Mouse (Mus musculus): ENCODE measurements at regions not wholly inside any gene's neighbourhood (a gene's known extent, or its start where the extent isn't known, plus 50 kb on each side); places are given as distances from the start of the nearest gene placed in this dataset.

DNA sequence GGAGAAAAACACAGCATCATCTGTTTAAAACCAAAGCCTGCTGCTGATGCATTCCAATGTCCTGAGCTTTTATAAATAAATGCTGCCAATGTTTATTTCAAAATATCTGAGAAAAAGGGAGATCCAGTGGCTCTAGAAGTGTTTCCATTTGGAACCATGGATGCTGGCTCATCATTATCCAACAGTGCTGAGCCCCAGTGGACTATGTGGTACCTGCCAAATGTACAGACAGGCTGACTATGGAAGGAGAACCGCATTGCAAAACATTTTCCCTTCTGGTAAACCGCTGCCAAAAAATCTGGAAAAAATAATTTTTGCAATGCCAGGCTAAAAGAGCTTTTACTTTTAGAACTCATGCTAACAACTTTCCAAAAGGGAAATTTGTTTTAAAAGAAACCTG lies 696.6 kb upstream of the Tbl1xr1 start:
- ATAC-seq (replicated peaks; ENCODE audit: low read depth, poor library complexity, severe bottlenecking): no peak

- ATAC-seq (replicated peaks; ENCODE audit: low read depth, poor library complexity, severe bottlenecking): no peak
Observed at GRCm38 (mm10) chr3:21381072-21381471, 695.4 kb upstream of the Tbl1xr1 start.

- no peak for ATAC-seq (replicated peaks; ENCODE audit: low read depth, poor library complexity, severe bottlenecking)
Observed at GRCm38 (mm10) chr3:21403551-21403950, 672.9 kb upstream of the Tbl1xr1 start.

DNA sequence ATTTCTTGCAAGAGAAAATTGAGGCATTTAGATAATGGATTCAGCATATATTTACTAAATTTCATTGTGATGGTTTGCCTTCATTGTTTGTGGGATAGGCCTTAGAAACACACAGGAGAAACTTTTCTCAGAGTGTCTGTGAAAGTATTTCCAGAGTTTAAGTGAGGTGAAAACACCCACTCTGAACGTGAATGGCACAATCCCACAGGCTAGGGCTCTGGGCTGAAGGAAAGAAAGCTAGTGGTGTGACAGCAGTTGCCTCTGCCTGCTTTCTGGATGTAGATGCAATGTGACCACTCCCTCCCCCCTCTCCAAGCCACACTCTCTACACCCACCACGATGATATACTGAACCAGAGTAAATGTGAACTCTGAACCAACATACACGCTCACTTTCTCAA lies 672.4 kb upstream of the Tbl1xr1 start:
- ATAC-seq (replicated peaks; ENCODE audit: low read depth, poor library complexity, severe bottlenecking): no peak

DNA sequence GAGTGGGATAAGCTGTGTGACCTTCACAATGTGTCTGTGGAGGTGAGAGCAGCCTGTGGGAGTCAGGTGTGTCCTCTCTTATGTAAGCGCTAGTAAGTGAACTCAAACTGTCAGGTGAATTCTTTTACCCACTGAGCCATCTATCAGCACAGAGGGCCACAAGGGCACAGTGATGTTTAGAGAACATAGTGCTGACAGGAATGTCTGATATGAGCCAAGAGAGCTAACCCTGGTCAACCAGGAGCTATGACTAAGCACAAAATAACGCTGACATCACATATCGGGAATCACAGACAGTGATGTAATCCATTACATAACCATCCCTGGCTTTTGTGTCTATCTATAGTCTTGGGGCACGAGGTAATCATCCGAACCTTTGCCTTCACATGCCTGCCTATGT lies 669.4 kb upstream of the Tbl1xr1 start:
- ATAC-seq (replicated peaks; ENCODE audit: low read depth, poor library complexity, severe bottlenecking): no peak

GRCm38 (mm10) chr3:21412010-21412409 lies 664.4 kb upstream of the Tbl1xr1 start:
- no peak for ATAC-seq (replicated peaks; ENCODE audit: low read depth, poor library complexity, severe bottlenecking)

GRCm38 (mm10) chr3:21423139-21423538 lies 653.3 kb upstream of the Tbl1xr1 start:
- ATAC-seq (replicated peaks; ENCODE audit: low read depth, poor library complexity, severe bottlenecking): no peak

DNA sequence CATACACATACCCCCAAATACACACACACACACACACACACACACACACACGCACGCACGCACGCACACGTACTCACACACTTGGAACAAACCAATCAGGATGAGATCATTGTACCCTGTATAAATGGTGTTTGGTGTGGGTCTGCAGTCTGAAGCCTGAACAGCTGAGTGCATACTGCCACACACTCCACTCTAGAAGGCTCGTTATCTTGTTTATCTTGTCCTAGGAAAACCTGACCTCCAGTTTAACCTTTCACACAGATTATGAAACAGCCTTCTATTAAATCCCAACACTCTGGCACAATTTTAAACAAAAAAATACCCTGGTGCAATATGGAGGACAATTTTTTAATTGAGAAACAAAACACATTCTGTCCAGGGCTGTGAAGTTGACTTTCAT lies 649.9 kb upstream of the Tbl1xr1 start:
- ATAC-seq (replicated peaks; ENCODE audit: low read depth, poor library complexity, severe bottlenecking): no peak

- ATAC-seq (replicated peaks; ENCODE audit: low read depth, poor library complexity, severe bottlenecking): no peak
Observed at GRCm38 (mm10) chr3:21427408-21428031, 648.9 kb upstream of the Tbl1xr1 start.

DNA sequence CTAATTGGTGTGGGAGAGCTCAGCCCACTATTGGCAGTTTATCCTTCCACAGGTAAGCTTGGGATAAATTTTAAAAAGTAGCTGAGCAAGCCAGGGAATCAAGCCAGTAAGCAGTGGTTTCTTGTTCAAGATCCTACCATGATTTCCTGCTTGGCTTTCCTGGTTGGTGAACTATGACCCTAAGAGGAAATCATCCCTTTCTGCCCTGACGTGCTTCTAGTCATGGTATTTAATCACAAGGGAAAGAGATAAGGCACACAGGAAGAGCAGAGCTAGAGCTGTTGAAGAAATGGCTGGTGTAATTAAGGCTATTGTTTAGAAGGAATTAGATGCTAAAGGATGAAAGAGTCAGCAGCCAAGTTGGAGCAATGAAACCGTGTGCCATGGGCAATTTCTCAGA lies 648.3 kb upstream of the Tbl1xr1 start:
- ATAC-seq (replicated peaks; ENCODE audit: low read depth, poor library complexity, severe bottlenecking): no peak

- no peak for ATAC-seq (replicated peaks; ENCODE audit: low read depth, poor library complexity, severe bottlenecking)
Observed at GRCm38 (mm10) chr3:21464245-21464644, 612.2 kb upstream of the Tbl1xr1 start.

DNA sequence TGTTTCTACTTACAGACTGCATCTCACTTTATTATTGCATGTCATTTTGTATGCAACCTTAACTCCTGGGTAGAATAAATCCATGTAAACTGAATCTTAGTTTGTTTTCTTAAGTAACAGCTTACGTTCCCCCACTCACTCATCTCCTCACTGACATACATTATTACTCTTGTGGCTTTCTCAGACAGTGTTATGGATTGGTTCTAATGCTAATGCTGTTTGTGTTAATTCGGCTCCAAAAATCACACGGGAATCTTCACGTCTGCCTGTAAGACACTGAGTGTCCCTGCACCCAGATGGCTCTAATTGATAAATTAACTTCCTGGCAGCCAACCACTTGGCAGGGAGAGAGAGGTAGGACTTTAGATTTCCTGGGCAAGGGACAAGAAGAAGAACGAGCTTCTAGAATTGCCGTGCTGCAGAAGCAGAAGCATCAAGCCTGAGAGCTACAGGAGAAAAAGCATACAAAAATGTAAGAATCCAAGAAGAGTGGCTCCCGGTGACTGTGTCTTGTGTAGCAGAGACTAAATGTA lies 610.3 kb upstream of the Tbl1xr1 start:
- ATAC-seq (replicated peaks; ENCODE audit: low read depth, poor library complexity, severe bottlenecking): no peak

GRCm38 (mm10) chr3:21477366-21477765 lies 599.1 kb upstream of the Tbl1xr1 start:
- ATAC-seq (replicated peaks; ENCODE audit: low read depth, poor library complexity, severe bottlenecking): no peak

GRCm38 (mm10) chr3:21479021-21479795 lies 597.2 kb upstream of the Tbl1xr1 start:
- ATAC-seq (replicated peaks; ENCODE audit: low read depth, poor library complexity, severe bottlenecking): no peak

- no peak for ATAC-seq (replicated peaks; ENCODE audit: low read depth, poor library complexity, severe bottlenecking)
Observed at GRCm38 (mm10) chr3:21479846-21480245, 596.6 kb upstream of the Tbl1xr1 start.

- ATAC-seq (replicated peaks; ENCODE audit: low read depth, poor library complexity, severe bottlenecking): 0 out of 2 replicates have a peak, but pooled peaks have one; percentile 8
Observed at GRCm38 (mm10) chr3:21484052-21484451, 592.4 kb upstream of the Tbl1xr1 start.

DNA sequence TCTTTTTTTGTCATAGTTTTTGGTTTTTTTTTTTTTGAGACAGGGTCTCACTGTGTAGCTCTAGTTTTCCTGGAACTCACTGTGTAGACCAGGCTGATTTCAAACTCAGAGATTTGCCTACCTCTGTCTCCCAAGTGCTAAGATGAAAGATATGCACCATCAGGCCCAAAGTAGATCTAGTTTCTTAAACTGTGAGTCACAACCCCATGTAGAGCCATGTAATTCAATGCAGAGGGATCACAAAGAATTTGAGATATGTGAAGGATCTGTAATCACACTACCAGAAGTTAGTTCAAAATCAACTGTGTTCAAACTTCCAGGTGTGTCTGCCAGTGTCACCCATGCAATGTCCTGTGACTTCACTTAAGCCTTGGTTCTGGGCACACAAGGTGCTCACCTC lies 591.0 kb upstream of the Tbl1xr1 start:
- no peak for ATAC-seq (replicated peaks; ENCODE audit: low read depth, poor library complexity, severe bottlenecking)

- ATAC-seq (replicated peaks; ENCODE audit: low read depth, poor library complexity, severe bottlenecking): no peak
Observed at GRCm38 (mm10) chr3:21489547-21489946, 586.9 kb upstream of the Tbl1xr1 start.

- ATAC-seq (replicated peaks; ENCODE audit: low read depth, poor library complexity, severe bottlenecking): no peak
Observed at GRCm38 (mm10) chr3:21492413-21492812, 584.0 kb upstream of the Tbl1xr1 start.

- ATAC-seq (replicated peaks; ENCODE audit: low read depth, poor library complexity, severe bottlenecking): no peak
Observed at GRCm38 (mm10) chr3:21493384-21493783, 583.1 kb upstream of the Tbl1xr1 start.

GRCm38 (mm10) chr3:21494904-21495303 lies 581.5 kb upstream of the Tbl1xr1 start:
- no peak for ATAC-seq (replicated peaks; ENCODE audit: low read depth, poor library complexity, severe bottlenecking)

DNA sequence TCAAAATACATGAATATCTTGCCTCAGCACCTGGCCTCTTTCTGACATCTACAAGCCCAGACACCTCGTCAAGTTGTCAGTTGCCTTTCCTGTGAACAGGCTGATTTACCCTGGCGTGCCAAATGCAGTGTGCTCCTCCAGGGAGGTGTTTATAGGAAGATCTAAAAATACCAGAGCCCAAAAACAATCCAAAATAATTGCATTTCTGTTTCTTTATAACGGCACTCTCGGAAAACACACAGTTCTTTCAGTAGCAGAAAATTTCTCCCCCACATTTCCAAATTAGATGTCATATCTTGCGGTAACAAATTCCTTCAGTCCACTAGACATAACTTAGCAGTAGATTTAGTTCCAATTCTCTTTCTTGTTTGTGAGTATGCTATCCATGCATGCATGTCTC lies 580.8 kb upstream of the Tbl1xr1 start:
- ATAC-seq (replicated peaks; ENCODE audit: low read depth, poor library complexity, severe bottlenecking): no peak

Data from common myeloid progenitor, adult 5-6 weeks (primary cell).